Comparison of ENCODE assay signal across 9 mouse cellular contexts in genomic region chr5:51853456-51854124, GRCm38 (mm10).
DNase-seq lines count a peak whose midpoint lies in the region; ATAC-seq and TF ChIP-seq lines count a peak whose summit lies in the region.
"Had no signal": no experiment of that assay in that cellular context is flagged by ENCODE, and none has a peak within 500 bp of the region (broad histone marks: within the 10 kb centered on the region; RNA-seq: fewer than 3 reads in every experiment).

No protein-coding gene starts in this region.

- no peaks in the 10 kb centered on the region for H3K27me3 ChIP-seq in heart, adult 2 months (ENCODE audit: control insufficient read depth, insufficient read depth, low read length)
- H3K27me3 ChIP-seq in lung, postnatal 0 days (replicated peaks; ENCODE audit: insufficient read depth, low read length), result no peaks in the 10 kb centered on the region
- H3K27me3 ChIP-seq in limb, embryonic 14.5 days (ENCODE audit: control insufficient read depth, insufficient read depth, low read length), result no peaks in the 10 kb centered on the region

- 0 out of 2 replicates have a peak, but pooled peaks have one; percentile 19 for TF ChIP-seq CTCF in heart, adult 2 months (IDR thresholded peaks at IDR 0.05)
- TF ChIP-seq CTCF in lung, postnatal 0 days (IDR thresholded peaks at IDR 0.05), result peak; percentile 38

- ATAC-seq in lung, postnatal 0 days, result no peak
- ATAC-seq in limb, embryonic 14.5 days (ENCODE audit: low FRiP score, low read depth), result no peak

- H3K36me3 ChIP-seq in heart, adult 2 months (ENCODE audit: control insufficient read depth, insufficient read depth, low read length), result no peaks in the 10 kb centered on the region
- H3K36me3 ChIP-seq in lung, postnatal 0 days (ENCODE audit: insufficient read depth, low read length), result no peaks in the 10 kb centered on the region
- H3K36me3 ChIP-seq in limb, embryonic 14.5 days (ENCODE audit: control insufficient read depth, insufficient read depth, low read length), result no peaks in the 10 kb centered on the region

- no peaks in the 10 kb centered on the region for H3K9me3 ChIP-seq in lung, postnatal 0 days (ENCODE audit: low read length)
- no peaks in the 10 kb centered on the region for H3K9me3 ChIP-seq in limb, embryonic 14.5 days (ENCODE audit: control insufficient read depth, low read length)

- TF ChIP-seq EP300 in heart, adult 2 months (IDR thresholded peaks at IDR 0.05; ENCODE audit: insufficient read depth, low read depth, low read length), result no peak
- TF ChIP-seq EP300 in lung, postnatal 0 days (IDR thresholded peaks at IDR 0.05), result no peak

- H3K4me1 ChIP-seq in heart, adult 2 months (ENCODE audit: control insufficient read depth, insufficient read depth, low read length), result no peaks in the 10 kb centered on the region
- H3K4me1 ChIP-seq in lung, postnatal 0 days (ENCODE audit: insufficient read depth, low read depth, low read length), result no peaks in the 10 kb centered on the region
- H3K4me1 ChIP-seq in limb, embryonic 14.5 days (ENCODE audit: control insufficient read depth, insufficient read depth, low read length), result no peaks in the 10 kb centered on the region

- 54% methylated on average over 9 of the region's 9 CpGs for whole genome bisulfite sequencing in heart, adult 2 months
- WGBS in lung, postnatal 0 days, result 56% methylated on average over 9 of the region's 9 CpGs
- WGBS in limb, embryonic 14.5 days, result 39% methylated on average over 9 of the region's 9 CpGs

- H3K9ac ChIP-seq in heart, adult 2 months (ENCODE audit: low read depth, low read length), result no peak overlapping the region
- H3K9ac ChIP-seq in lung, postnatal 0 days (replicated peaks; ENCODE audit: low read depth), result no peak overlapping the region
- no peak overlapping the region for H3K9ac ChIP-seq in limb, embryonic 14.5 days (ENCODE audit: low read depth, low read length, severe bottlenecking)

- H3K4me2 ChIP-seq in lung, postnatal 0 days (replicated peaks; ENCODE audit: low read depth, low read length), result no peak overlapping the region
- H3K4me2 ChIP-seq in limb, embryonic 14.5 days (replicated peaks; ENCODE audit: low read depth, low read length, severe bottlenecking), result peak overlapping the region; percentile 32

- no peak for TF ChIP-seq POLR2A in heart, adult 2 months (IDR thresholded peaks at IDR 0.05; ENCODE audit: insufficient read depth, low read depth, low read length)
- TF ChIP-seq POLR2A in limb, embryonic 14.5 days (IDR thresholded peaks at IDR 0.05; ENCODE audit: borderline replicate concordance, extremely low read depth, insufficient read depth, insufficient read length), result no peak

- no peak overlapping the region for H3K4me3 ChIP-seq in heart, adult 2 months
- no peak overlapping the region for H3K4me3 ChIP-seq in lung, postnatal 0 days (ENCODE audit: low read depth, low read length)
- peak overlapping the region; percentile 15 for H3K4me3 ChIP-seq in limb, embryonic 14.5 days (replicated peaks; ENCODE audit: low read length)

- no peaks in the 10 kb centered on the region for H3K79me2 ChIP-seq in heart, adult 2 months (replicated peaks; ENCODE audit: control insufficient read depth, insufficient read depth, low read length)

- intact Hi-C loops in heart, adult 2 months (cut with DNase I), result no loop called here
- intact Hi-C loops in heart, postnatal 10 days (cut with DNase I), result no loop called here

- no peak overlapping the region for H3K27ac ChIP-seq in heart, adult 2 months
- no peak overlapping the region for H3K27ac ChIP-seq in lung, postnatal 0 days (ENCODE audit: low read length)
- no peak overlapping the region for H3K27ac ChIP-seq in limb, embryonic 14.5 days (replicated peaks; ENCODE audit: low read depth, low read length)

- no peak for DNase-seq in heart, adult 2 months
- DNase-seq in heart, postnatal 10 days, result no peak
- no peak for DNase-seq in lung, postnatal 0 days (ENCODE audit: low spot score)
- no peak for DNase-seq in lung, postnatal 25 days (ENCODE audit: low spot score)
- DNase-seq in limb, embryonic 14.5 days (ENCODE audit: low spot score), result no peak
- peak; percentile 14 for DNase-seq in thymus, postnatal 14 days
- no peak for DNase-seq in right cerebral cortex, adult 2 months (ENCODE audit: low spot score in 2 of 2)
- DNase-seq in lung, adult 18-20 months, result no peak
- DNase-seq: cerebellum, adult 2 months had no signal
